Comparison of ENCODE assay signal across 9 mouse cellular contexts in genomic region chr5:134946857-134947255, GRCm38 (mm10). TPM values are rescaled to one million over a fixed set of nuclear protein-coding genes. Genes with fewer than 3 reads are reported as not detected.
DNase-seq lines count a peak whose midpoint lies in the region; ATAC-seq lines count a peak whose summit lies in the region.
"Had no signal": no experiment of that assay in that cellular context is flagged by ENCODE, and none has a peak within 500 bp of the region (broad histone marks: within the 10 kb centered on the region; RNA-seq: fewer than 3 reads in every experiment).

TSS of gene Cldn4 (minus strand) at chr5:134946934.

- H3K4me3 ChIP-seq in liver, embryonic 11.5 days (ENCODE audit: low read depth, low read length), result peak within 1 kb of the TSS; percentile 0; the same call in 1 of the 2 replicates
- H3K4me3 ChIP-seq in intestine, embryonic 14.5 days (ENCODE audit: low read depth, low read length), result peak within 1 kb of the TSS; percentile 41
- peak within 1 kb of the TSS; percentile 48 for H3K4me3 ChIP-seq in lung, embryonic 15.5 days
- H3K4me3 ChIP-seq: liver, embryonic 15.5 days had no signal

- 32% methylated on average over 11 of the region's 11 CpGs for WGBS in liver, embryonic 11.5 days
- 10% methylated on average over 11 of the region's 11 CpGs for WGBS in intestine, embryonic 14.5 days
- WGBS in lung, embryonic 15.5 days, result 18% methylated on average over 11 of the region's 11 CpGs

- peak within 1 kb of the TSS; percentile 22 for H3K4me2 ChIP-seq in liver, embryonic 11.5 days
- H3K4me2 ChIP-seq in intestine, embryonic 14.5 days (ENCODE audit: low read length), result peak within 1 kb of the TSS; percentile 37
- H3K4me2 ChIP-seq in lung, embryonic 15.5 days, result peak within 1 kb of the TSS; percentile 51
- H3K4me2 ChIP-seq: liver, embryonic 15.5 days had no signal

- DNase-seq in liver, embryonic 11.5 days (ENCODE audit: low spot score), result no peak
- no peak for DNase-seq in liver
- peak; percentile 85 for DNase-seq in intestine, embryonic 14.5 days (ENCODE audit: low spot score)
- DNase-seq in thymus, postnatal 4 days, result peak; percentile 83
- DNase-seq in cerebellum, adult 11-12 months, result no peak
- DNase-seq in left cerebral cortex, adult 18-20 months (ENCODE audit: low spot score in 2 of 2), result no peak
- no peak for DNase-seq in layer of hippocampus, postnatal 25 days (ENCODE audit: extremely low spot score in 1 of 2, low spot score in 1 of 2)

- no peaks in the 10 kb centered on the region for H3K36me3 ChIP-seq in liver, embryonic 11.5 days (ENCODE audit: control insufficient read depth, insufficient read depth, low read length)
- no peaks in the 10 kb centered on the region for H3K36me3 ChIP-seq in intestine, embryonic 14.5 days (ENCODE audit: control insufficient read depth, insufficient read depth, low read length)
- H3K36me3 ChIP-seq in lung, embryonic 15.5 days, result no peaks in the 10 kb centered on the region
- H3K36me3 ChIP-seq: liver, embryonic 15.5 days had no signal

- H3K9me3 ChIP-seq in liver, embryonic 11.5 days (ENCODE audit: control insufficient read depth, low read length), result no peaks in the 10 kb centered on the region
- no peaks in the 10 kb centered on the region for H3K9me3 ChIP-seq in intestine, embryonic 14.5 days (ENCODE audit: control insufficient read depth, low read length)
- H3K9me3 ChIP-seq in lung, embryonic 15.5 days, result no peaks in the 10 kb centered on the region
- H3K9me3 ChIP-seq: liver, embryonic 15.5 days had no signal

- no peak within 1 kb of the TSS for H3K27ac ChIP-seq in liver, embryonic 11.5 days (ENCODE audit: low read depth, low read length)
- peak within 1 kb of the TSS; percentile 84 for H3K27ac ChIP-seq in intestine, embryonic 14.5 days (ENCODE audit: low read depth)
- peak within 1 kb of the TSS; percentile 92 for H3K27ac ChIP-seq in lung, embryonic 15.5 days
- H3K27ac ChIP-seq: liver, embryonic 15.5 days had no signal

- H3K27me3 ChIP-seq in liver, embryonic 11.5 days (replicated peaks; ENCODE audit: control insufficient read depth, insufficient read depth, low read length), result peaks cover 16% of the 10 kb centered on the region
- peaks cover 15% of the 10 kb centered on the region for H3K27me3 ChIP-seq in intestine, embryonic 14.5 days (replicated peaks; ENCODE audit: control insufficient read depth, insufficient read depth, low read length)
- H3K27me3 ChIP-seq in lung, embryonic 15.5 days, result peaks cover 18% of the 10 kb centered on the region

- ATAC-seq in liver, embryonic 11.5 days (replicated peaks; ENCODE audit: low FRiP score), result no peak
- peak; percentile 73 for ATAC-seq in intestine, embryonic 14.5 days (replicated peaks; ENCODE audit: low FRiP score, low TSS enrichment, low read depth)
- ATAC-seq in lung, embryonic 15.5 days (ENCODE audit: borderline replicate concordance, extremely low read depth, low FRiP score, low TSS enrichment), result peak; percentile 68

- H3K9ac ChIP-seq in liver, embryonic 11.5 days (ENCODE audit: low read depth, low read length), result no peak within 1 kb of the TSS
- H3K9ac ChIP-seq in intestine, embryonic 14.5 days (ENCODE audit: low read length), result peak within 1 kb of the TSS; percentile 60
- H3K9ac ChIP-seq in lung, embryonic 15.5 days, result peak within 1 kb of the TSS; percentile 53
- H3K9ac ChIP-seq: liver, embryonic 15.5 days had no signal

- H3K4me1 ChIP-seq in liver, embryonic 11.5 days (replicated peaks; ENCODE audit: control insufficient read depth, insufficient read depth, low read length), result peaks cover 12% of the 10 kb centered on the region
- peaks cover 27% of the 10 kb centered on the region for H3K4me1 ChIP-seq in intestine, embryonic 14.5 days (replicated peaks; ENCODE audit: control insufficient read depth, insufficient read depth, low read length)
- peaks cover 31% of the 10 kb centered on the region for H3K4me1 ChIP-seq in lung, embryonic 15.5 days

RNA-seq across cellular contexts. Expression of gene Cldn4, which starts in this region (rescaled TPM):
- polyA plus RNA-seq in liver, embryonic 11.5 days (2014; fragmentation: Nextera tagmentation; extraction: Ambion mirVana), result 3.1 and 3.7 TPM in 2 replicates
- polyA plus RNA-seq in intestine, embryonic 14.5 days (2014; fragmentation: Nextera tagmentation; extraction: Ambion mirVana), result 78.1 and 78.3 TPM in 2 replicates
- polyA plus RNA-seq in lung, embryonic 15.5 days (2015; fragmentation: Nextera tagmentation; extraction: Ambion mirVana), result 31.7 and 34.3 TPM in 2 replicates
- total RNA-seq in left cerebral cortex, adult 18-20 months (2021), result not detected
- total RNA-seq in layer of hippocampus, postnatal 25 days (2021), result not detected

Comparison
In these comparisons a context has a peak if more than half of its experiments do, and no peak if none do; other contexts are left out.
1. DNase-seq: peak in intestine, embryonic 14.5 days (single experiment) and thymus, postnatal 4 days (single experiment); none in liver, embryonic 11.5 days (single experiment), liver (single experiment), cerebellum, adult 11-12 months (single experiment), left cerebral cortex, adult 18-20 months (0 of 2) and layer of hippocampus, postnatal 25 days (0 of 2).
2. Peak in every context shown above with its lines, with median percentiles within 50 percentile points of each other: H3K4me2 ChIP-seq and H3K4me3 ChIP-seq.